ENCODE assay signal across 20 mouse cellular contexts in the genomic region with DNA sequence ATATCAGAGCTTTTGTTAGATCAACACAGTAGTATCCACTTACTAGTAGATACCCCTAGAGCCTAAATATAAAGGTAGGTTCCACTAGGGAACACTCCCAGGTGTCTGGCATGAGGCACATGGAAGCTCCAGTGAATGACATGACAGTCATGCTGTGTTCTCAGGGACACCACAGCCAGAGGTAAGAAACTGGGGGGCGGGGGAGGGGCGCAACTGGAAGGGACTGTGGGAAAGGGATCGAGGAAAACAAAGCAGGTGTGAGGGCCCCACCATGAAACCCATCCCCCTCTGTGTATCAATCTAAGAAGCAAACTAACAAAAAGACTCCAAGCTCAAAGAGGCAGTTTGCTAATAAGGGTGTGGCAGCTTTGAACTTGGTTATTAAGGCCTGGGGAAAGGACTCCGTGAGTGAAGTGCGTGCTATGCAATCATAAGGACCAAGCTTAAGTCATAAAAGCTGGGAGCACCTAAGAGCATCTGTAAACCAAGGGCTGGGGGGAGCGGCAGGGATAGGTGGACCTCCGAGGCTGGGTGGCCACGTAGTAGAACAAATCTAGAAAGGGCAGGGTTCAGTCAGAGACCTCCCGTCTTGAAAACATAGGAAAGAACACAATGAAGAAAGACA. TPM values are rescaled to one million over a fixed set of nuclear protein-coding genes. Genes with fewer than 3 reads are reported as not detected.
"Had no signal": no experiment of that assay in that cellular context is flagged by ENCODE, and none has a peak within 500 bp of the region (broad histone marks: within the 10 kb centered on the region; RNA-seq: fewer than 3 reads in every experiment).

No protein-coding gene starts in this region.

- H3K9me3 ChIP-seq: midbrain, embryonic 10.5 days; midbrain, embryonic 12.5 days; neural tube, embryonic 13.5 days; neural tube, embryonic 15.5 days had no signal

- H3K4me1 ChIP-seq: midbrain, embryonic 12.5 days; neural tube, embryonic 13.5 days; neural tube, embryonic 15.5 days had no signal

- H3K36me3 ChIP-seq: midbrain, embryonic 10.5 days; midbrain, embryonic 12.5 days; neural tube, embryonic 13.5 days; neural tube, embryonic 15.5 days had no signal

- H3K27ac ChIP-seq: liver, embryonic 14.5 days; midbrain, embryonic 10.5 days; midbrain, embryonic 12.5 days; neural tube, embryonic 13.5 days; neural tube, embryonic 15.5 days had no signal

- ATAC-seq: midbrain, embryonic 16.5 days had no signal

- H3K27me3 ChIP-seq: midbrain, embryonic 12.5 days; neural tube, embryonic 13.5 days; neural tube, embryonic 15.5 days had no signal

- H3K4me2 ChIP-seq: midbrain, embryonic 12.5 days; neural tube, embryonic 13.5 days; neural tube, embryonic 15.5 days had no signal

- H3K4me3 ChIP-seq: midbrain, embryonic 10.5 days; midbrain, embryonic 12.5 days; myocyte; neural tube, embryonic 13.5 days; neural tube, embryonic 15.5 days had no signal

- DNase-seq: lung, adult 2 months; lung, postnatal 10 days; lung, postnatal 36 days; midbrain, embryonic 14.5 days; retina, postnatal 1 day; right cerebral cortex, adult 18-20 months; right cerebral cortex, postnatal 25 days; right cerebral cortex, postnatal 4 days; spleen, adult 18-20 months; thymus, adult 2 months; thymus, postnatal 25 days; thymus, postnatal 4 days had no signal

- H3K9ac ChIP-seq: liver, embryonic 14.5 days; midbrain, embryonic 12.5 days; neural tube, embryonic 13.5 days; neural tube, embryonic 15.5 days had no signal

RNA-seq across cellular contexts. Expression of gene Gm9913, which starts 57.5 kb away (rescaled TPM):
- polyA plus RNA-seq: liver, embryonic 14.5 days; liver, embryonic 16.5 days; midbrain, embryonic 14.5 days; neural tube, embryonic 13.5 days had no signal
